Mouse (Mus musculus) liver, postnatal 0 days (tissue): ENCODE measurements at regions not wholly inside any gene's neighbourhood (a gene's known extent, or its start where the extent isn't known, plus 50 kb on each side); places are given as distances from the start of the nearest gene placed in this dataset.

Source experiments
- CTCF ChIP-seq: sonication (generic); IDR thresholded peaks from 2 replicates; pipeline ENCODE4 v1.5.1; 2016; ENCODE audit warnings: antibody characterized with exemption, low read depth
- EP300 ChIP-seq: IDR thresholded peaks from 2 replicates; pipeline ENCODE4 v1.6.1; 2016; ENCODE audit warnings: antibody characterized with exemption, low read depth, mild to moderate bottlenecking

DNA sequence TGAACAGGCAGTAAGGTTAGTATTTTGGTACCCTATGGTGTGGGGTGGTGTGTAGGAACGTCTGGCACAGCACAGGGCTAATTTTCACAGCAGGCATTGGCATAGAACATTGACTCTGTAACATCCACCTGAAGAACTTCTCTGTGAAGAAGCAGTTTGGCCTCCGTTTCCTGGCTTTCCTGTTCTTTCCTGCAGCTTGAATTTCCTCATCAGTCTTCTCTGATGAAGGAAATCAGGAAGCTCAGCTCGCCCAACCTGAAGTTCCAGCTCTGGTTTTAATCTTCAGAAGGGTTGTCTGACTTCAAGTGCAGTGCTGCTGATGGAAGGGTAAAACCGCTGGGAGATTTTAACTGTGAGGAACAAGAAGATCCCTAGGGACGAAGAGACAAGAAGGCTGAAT lies 131.5 kb upstream of the Arhgap28 start:
- TF ChIP-seq CTCF (no peak), EP300 (no peak)
